Mouse (Mus musculus): ENCODE results near the gene Fam241a.

Gene Fam241a

DNA sequence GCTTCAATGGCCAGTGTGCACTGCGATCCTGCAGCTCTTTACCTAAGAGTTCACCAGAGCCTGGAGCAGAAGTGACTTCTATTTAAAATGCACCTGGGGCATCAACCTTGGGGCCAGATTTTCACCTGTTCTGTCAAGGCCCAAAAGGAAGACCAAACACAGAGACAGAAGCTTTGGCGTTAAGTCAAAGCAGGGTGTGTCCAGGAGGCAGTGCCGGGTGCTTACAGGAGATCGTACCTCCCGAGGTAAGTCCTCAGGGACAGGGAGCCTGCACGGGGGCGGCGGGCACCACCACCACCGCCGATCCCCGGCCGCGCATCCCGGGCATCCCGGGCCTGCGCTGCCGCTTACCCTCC, 59.3 kb downstream of the Fam241a start:
- no peak for DNase-seq (ENCODE audit: low spot score)

DNA sequence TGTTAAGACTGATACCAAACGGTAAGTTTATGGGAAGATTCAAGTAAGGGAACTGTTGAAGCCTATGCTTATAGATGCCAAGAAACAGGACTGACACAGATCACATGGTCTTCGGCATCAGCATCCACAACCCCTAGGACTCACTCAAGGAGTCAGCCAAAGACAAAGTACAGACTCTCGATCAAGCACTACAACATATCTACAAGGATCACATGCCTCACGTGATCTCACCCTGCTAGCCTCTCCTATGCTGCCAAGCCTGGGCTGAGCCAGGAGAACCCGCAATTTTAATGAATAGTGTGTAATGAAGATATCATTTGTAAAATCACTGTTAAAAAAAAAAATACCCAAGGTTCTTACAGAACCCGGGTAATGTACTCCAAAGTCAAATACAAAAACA, 60.5 kb downstream of the Fam241a start:
- DNase-seq (ENCODE audit: low spot score) = no peak

DNA sequence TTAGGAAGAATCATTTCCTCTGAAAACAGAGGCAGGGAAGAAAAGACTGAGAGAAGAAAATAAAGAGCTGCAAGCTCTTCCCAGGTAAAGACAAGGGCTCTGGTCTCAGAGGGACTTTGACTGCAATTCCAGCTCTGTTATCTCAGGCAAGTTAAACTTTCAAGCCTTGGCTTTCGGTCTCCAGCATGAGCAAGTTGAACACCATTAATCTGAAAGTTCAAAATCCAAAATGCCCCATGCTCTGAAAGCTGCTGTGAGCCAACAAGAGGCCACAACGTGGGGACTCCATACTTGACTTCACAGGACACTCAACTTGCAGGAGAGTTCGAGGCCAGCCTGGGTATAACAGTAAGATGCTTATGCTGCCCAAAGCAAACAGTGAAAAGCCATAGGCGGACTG, 62.1 kb downstream of the Fam241a start:
- DNase-seq (ENCODE audit: low spot score) = no peak

DNA sequence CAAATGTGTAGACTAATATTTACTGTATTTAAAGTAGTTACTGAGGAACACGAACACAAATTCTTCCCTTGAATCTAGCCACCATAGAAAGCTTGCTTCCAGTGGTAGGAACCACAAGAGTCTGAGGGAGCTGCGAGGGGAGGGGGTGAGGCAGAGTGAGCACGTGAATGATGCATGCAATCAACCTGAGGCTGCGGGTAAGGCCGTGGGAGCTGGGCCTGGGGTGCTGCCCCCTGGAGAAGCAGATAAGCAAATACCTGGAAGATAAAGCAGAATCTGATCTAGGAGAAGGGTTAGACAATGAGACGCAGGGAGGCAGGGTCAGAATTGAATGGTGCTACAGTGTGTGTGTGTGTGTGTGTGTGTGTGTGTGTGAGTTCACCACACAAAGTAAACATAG, 65.0 kb downstream of the Fam241a start:
- no peak for DNase-seq (ENCODE audit: low spot score)

DNA sequence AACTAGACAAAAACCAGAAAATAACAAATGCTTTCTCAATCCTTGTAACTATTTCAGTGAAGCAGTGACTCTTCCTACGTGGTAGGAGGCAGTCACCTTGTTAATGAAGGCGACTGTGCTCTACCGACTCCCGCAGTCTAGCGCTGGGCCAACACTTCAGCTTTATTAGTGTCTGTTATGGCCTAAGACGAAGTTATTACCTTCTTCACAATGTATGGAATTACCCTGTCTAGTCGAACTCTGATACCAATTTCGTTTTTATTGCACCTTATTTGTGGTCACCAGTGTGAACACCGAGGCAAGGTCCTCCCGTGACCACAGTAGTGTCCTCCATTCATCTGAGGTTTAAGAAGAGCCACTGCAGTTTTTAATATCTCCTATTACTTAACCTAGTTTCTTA, 65.9 kb downstream of the Fam241a start:
- no peak for DNase-seq (ENCODE audit: low spot score)

DNA sequence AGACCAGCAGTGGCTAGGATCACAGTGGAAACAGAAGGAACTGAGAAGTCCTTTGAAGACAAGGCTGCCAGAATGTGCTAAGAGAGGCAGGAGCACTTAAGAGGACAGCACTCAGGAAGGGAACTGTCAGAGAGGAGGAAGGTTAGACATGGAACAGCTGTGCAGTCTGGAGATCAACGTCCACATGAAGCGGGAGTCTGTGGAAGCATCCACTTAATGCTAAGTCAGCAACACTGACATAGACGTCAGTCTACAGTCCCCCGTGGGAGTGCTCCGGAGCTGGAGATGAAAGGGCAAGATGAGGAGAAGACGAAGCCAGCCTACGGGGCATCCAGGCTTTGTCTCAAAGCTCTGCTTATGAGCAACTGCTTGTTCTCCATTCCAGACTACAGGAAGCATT, 69.0 kb downstream of the Fam241a start:
- no peak for DNase-seq (ENCODE audit: low spot score)

DNA sequence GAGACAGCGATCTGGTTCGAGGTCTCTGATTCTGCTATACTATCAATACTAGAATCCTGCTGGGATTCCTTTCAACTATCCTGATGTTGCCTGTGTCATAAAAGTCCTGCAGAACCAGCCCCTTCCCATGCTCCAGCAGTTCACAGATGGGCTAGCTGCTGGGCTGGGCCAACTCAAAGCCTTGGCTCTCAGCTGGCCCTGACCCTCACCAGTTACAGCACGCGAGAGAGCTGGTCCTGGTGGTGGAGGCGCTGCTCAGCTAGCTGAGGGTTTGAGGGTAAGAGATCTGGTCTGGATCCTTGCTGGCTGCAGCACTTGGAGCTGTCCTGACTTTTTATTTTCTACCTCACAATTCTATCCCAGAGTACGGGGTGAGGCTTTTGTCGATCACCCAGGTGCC, 69.6 kb downstream of the Fam241a start:
- DNase-seq (ENCODE audit: low spot score) = no peak

DNA sequence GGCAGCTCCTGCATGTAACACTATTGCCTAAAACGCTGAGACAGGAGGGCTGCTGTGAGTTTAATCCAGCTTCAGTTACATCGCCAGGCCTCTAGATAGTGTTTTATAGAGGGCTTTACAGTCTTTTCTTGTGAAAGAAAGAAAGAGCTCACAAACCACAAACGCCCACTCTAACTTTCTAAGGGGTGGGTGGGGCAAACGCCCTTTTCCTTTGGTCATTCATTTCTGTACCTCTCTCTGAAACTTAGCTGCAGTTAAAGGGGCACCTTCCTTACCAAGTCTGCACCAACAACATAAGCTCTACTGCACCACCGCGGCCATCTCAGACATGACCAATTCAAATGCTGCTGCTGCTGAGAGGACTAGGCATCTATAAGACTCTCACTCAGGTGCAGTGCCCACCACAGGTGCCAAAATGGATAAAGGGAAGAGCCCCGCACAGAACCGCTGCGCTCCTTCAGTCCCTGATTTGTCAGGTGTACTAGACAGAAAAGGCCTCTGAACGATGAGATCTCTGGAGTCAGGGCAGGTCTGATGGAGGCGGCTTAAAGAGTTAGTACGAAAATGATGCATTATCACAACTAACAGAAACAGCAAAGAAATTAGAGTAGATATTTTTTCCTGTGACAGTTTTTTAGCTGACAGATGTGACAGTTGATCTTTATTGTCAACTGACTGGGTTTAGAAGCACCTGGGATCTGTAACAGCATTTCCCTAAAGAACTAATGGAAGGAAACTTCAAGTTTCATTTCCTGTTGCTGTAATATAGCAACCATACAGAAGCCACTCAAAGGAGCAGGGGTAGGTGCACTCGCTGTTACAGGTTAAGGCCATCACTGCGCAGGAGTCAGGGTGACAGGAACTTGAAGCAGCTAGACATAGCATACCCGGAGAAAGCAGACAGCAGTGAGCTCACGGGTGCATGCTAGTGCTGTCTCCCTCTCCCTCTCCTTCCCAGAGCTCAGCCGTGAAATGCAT, 71.9 kb downstream of the Fam241a start:
- no peak for DNase-seq (ENCODE audit: low spot score)

DNA sequence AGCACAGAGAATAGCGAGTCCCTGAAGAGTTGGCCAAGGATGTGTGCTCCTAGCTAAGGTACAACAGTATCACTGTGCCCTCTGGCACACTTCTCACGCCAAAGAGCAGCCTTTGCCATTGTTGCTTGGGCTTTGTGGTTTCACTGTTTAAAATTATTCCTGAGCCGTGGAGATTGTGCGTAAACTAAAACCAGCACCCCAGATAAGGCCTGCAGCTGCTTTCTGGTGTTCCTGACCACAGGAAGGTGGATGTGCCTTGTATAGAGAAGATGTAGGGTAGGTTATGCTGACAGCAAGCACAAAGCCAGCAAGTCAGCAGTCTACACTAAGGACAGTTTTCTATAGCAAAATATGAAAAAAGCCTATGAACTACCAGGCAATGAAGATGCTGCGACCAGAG, 74.9 kb downstream of the Fam241a start:
- DNase-seq (ENCODE audit: low spot score) = no peak

DNA sequence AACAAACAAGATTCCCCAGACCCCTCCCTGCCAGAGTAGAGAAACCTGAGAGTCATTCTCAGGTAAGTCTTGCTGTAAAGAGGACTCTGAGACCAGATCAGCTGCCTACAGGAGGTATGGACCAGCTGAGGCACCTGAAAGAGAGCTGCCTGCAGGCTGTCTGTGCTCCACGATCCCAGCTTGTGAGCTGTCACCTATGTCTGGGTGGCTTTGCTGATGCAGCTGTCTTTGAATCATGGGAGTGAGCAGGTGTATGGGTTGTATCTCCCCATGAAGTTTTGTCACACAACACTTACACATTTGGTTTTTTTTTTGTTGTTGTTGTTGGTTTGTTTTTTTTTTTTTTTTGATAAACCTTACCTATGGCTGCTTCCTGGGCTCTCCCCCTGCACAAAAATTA, 75.7 kb downstream of the Fam241a start:
- DNase-seq (ENCODE audit: low spot score) = no peak

Data from ovary, adult 18-20 months (tissue).